Mouse (Mus musculus) liver, embryonic 14.5 days (tissue): ENCODE measurements around the gene Smc5. TPM values are rescaled to one million over a fixed set of nuclear protein-coding genes. Genes with fewer than 3 reads are reported as not detected.

Experiments
- ATAC-seq: fragments of 200-750 bp; cut with Nextera tagmentation; 2 replicates; pipeline ENCODE4 v1.8.0; 2017; ENCODE audit warnings: moderate number of reproducible peaks, mild to moderate bottlenecking, moderate library complexity; ENCODE audit not compliant: insufficient read depth
- DNase-seq, 3 experiments: peaks; one replicate each; pipeline ENCODE4 v3.0.0-alpha.2; 2012 to 2013; ENCODE audit warnings: low read depth in 3 of 3, low spot score in 3 of 3
- H3K27ac ChIP-seq: fragments of 300-500 bp; sonication (generic); 2 replicates; pipeline ENCODE4 v1.5.1; 2014; ENCODE audit warnings: moderate library complexity, mild to moderate bottlenecking, control low read depth, inconsistent platforms
- H3K27me3 ChIP-seq: fragments of 300-500 bp; sonication (generic); 2 replicates; pipeline ENCODE4 v1.6.1; 2014; ENCODE audit warnings: mild to moderate bottlenecking, low read length, moderate library complexity; ENCODE audit not compliant: control insufficient read depth, insufficient read depth
- H3K36me3 ChIP-seq: fragments of 300-500 bp; sonication (generic); replicated peaks from 2 replicates; pipeline ENCODE4 v1.6.1; 2014; ENCODE audit warnings: low read depth; ENCODE audit not compliant: control insufficient read depth, insufficient read depth
- H3K4me1 ChIP-seq, 2 experiments: fragments of 200-500 bp in 1 of 2; fragments of 300-500 bp in 1 of 2; sonication (generic) in 1 of 2; replicated peaks; 2 replicates each; pipeline ENCODE4 v1.6.1; 2012 to 2014; ENCODE audit warnings: antibody characterized with exemption in 1 of 2, inconsistent platforms in 1 of 2, low read length in 1 of 2; ENCODE audit not compliant: control insufficient read depth in 2 of 2, insufficient read depth in 2 of 2
- H3K4me2 ChIP-seq: fragments of 300-500 bp; sonication (generic); 2 replicates; pipeline ENCODE4 v1.6.1; 2014; ENCODE audit warnings: low read depth, mild to moderate bottlenecking, control low read depth, moderate library complexity
- H3K4me3 ChIP-seq, 2 experiments: fragments of 200-500 bp in 1 of 2; fragments of 300-500 bp in 1 of 2; sonication (generic) in 1 of 2; 2 replicates each; pipeline ENCODE4 v1.5.1; 2012 to 2014; ENCODE audit warnings: low read depth in 2 of 2, low read length in 2 of 2, mild to moderate bottlenecking in 2 of 2, control low read depth in 1 of 2, inconsistent platforms in 1 of 2, moderate library complexity in 1 of 2; ENCODE audit not compliant: insufficient read depth in 1 of 2
- H3K9ac ChIP-seq: fragments of 300-500 bp; sonication (generic); replicated peaks from 2 replicates; pipeline ENCODE4 v1.6.1; 2014; ENCODE audit warnings: mild to moderate bottlenecking, control low read depth, moderate library complexity
- H3K9me3 ChIP-seq: fragments of 300-500 bp; sonication (generic); 2 replicates; pipeline ENCODE4 v1.6.1; 2016; ENCODE audit warnings: low read length, mixed read lengths; ENCODE audit not compliant: control insufficient read depth
- CTCF ChIP-seq: IDR thresholded peaks from 2 replicates; pipeline ENCODE4 v1.5.1; 2016; ENCODE audit warnings: antibody characterized with exemption, low read depth, control low read depth
- EP300 ChIP-seq: IDR thresholded peaks from 2 replicates; pipeline ENCODE4 v1.6.1; 2016; ENCODE audit warnings: antibody characterized with exemption, low read depth
- WGBS: fragments of 180-500 bp; shearing (Covaris S2); extraction: QIAGEN DNeasy Blood & Tissue Kit; methylation state at CpG from one replicate; pipeline ENCODE4 v1.1.7; 2014; ENCODE audit not compliant: insufficient replicate concordance; 5-methylcytosine and 5-hydroxymethylcytosine counted together
- polyA plus RNA-seq, 2 experiments: library from polyadenylated mRNA; depleted of rRNA in 1 of 2; stranded (reverse) in 1 of 2; unstranded in 1 of 2; fragments of >200 nt; fragmentation: Nextera tagmentation in 1 of 2; extraction: Ambion mirVana in 1 of 2; gene quantifications; 2 replicates each; pipeline versions ENCODE4 v1.2.1 to v1.2.3; 2012 to 2014

The Smc5 gene
- polyA plus RNA-seq, 2 experiments, result 12.2 to 13.2 TPM

DNA sequence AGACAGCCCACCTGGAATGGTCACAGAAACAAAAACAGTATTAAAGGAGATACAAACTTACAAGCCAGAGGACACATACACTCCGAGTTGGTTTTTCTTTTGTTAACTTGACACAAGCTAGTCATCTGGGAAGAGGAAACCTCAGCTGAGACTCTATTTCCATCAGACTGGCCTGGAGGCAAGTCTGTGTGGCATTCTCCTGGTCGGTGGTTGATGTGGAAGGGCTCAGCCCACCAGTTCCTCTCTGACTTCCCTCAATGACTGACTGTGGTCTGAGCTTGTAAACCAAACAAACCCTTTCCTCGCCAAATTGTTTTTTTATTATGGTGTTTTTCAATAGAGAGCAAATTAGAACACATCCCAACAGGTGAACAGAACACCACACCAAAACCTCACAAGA is 80.6 kb downstream of the Smc5 start:
- no peak for ATAC-seq
- Histone ChIP-seq H3K4me3 (no peak overlapping the region), H3K4me2 (no peak overlapping the region), H3K36me3 (no peaks in the 10 kb centered on the region), H3K4me1 (no peaks in the 10 kb centered on the region), H3K9ac (no peak overlapping the region), H3K27me3 (no peaks in the 10 kb centered on the region), H3K9me3 (no peaks in the 10 kb centered on the region), H3K27ac (no peak overlapping the region)
- WGBS, result 32% methylated on average over 3 of the region's 3 CpGs
- no peak for TF ChIP-seq EP300
- TF ChIP-seq CTCF, result no peak
- no peak for DNase-seq

DNA sequence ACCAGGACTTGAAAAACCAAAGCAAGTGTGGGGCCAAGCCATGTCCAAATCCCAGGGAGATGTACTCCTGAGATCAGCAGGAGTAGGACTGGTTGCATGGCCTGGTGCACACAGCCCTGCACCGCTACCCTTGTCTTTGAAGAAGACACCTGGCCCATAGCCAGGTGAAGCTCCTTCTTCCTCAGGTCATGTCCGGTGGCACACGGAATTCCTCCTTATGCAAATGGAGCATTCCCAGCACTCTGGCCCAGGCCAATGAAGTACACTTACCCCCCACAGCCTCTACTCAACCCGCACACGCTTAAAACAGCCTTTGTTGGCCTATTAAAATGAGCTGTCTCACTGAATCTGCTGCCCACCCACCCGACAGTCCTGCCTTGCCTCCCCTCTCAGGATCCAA is 82.2 kb downstream of the Smc5 start:
- Histone ChIP-seq H3K27ac (no peak overlapping the region), H3K36me3 (no peaks in the 10 kb centered on the region), H3K9ac (no peak overlapping the region), H3K4me1 (no peaks in the 10 kb centered on the region), H3K9me3 (no peaks in the 10 kb centered on the region), H3K4me2 (no peak overlapping the region), H3K27me3 (no peaks in the 10 kb centered on the region), H3K4me3 (no peak overlapping the region)
- DNase-seq (no peak), ATAC-seq (no peak)
- 80% methylated on average over 6 of the region's 6 CpGs for WGBS
- TF ChIP-seq CTCF (no peak), EP300 (no peak)

DNA sequence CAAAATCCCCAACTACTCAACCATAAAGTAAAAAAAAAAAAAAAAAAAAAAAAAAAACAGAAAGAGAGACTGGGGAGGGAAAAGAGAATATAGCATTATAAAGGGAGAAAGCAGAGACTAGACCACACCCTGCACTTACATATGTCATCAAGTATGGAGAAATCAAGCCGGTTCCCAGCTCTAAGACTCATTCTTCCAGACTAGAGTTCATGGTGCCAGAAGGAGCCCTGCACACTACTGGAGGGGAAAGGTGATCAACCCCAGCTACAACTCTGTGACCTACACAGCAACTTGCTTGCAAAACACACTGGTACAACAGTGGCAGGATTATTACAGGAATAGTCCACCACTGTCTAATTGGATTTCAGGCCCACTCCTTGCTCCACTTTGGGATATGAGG is 84.0 kb downstream of the Smc5 start:
- TF ChIP-seq CTCF (no peak), EP300 (no peak)
- H3K27me3 ChIP-seq, result no peaks in the 10 kb centered on the region
- no peak overlapping the region for H3K4me3 ChIP-seq
- H3K27ac ChIP-seq, result no peak overlapping the region
- H3K4me2 ChIP-seq, result no peak overlapping the region
- 73% methylated on average over 1 of the region's 1 CpGs for WGBS
- no peak for ATAC-seq
- DNase-seq, result no peak
- no peaks in the 10 kb centered on the region for H3K9me3 ChIP-seq
- H3K9ac ChIP-seq, result no peak overlapping the region
- H3K4me1 ChIP-seq, result no peaks in the 10 kb centered on the region
- no peaks in the 10 kb centered on the region for H3K36me3 ChIP-seq

DNA sequence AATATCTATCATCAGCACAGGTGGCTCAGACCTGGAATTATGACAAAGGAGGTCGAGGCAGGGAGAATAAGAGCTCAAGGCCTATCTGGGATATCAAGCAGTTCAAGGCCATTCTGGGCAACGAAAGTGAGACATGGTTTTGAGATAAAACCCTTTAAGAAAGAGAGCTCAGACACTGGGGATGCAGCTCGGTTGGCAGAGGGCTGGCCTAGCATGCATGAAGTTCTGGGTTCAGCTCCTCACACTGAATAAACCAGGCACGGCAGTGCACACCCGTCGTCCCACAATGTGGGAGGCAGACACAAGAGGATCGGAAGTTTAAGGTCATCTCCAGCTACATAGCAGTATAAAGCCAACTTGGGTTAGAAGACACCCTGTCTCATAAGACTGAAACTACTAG is 84.7 kb downstream of the Smc5 start:
- Histone ChIP-seq H3K4me2 (no peak overlapping the region), H3K9me3 (no peaks in the 10 kb centered on the region), H3K27me3 (no peaks in the 10 kb centered on the region), H3K36me3 (no peaks in the 10 kb centered on the region), H3K9ac (no peak overlapping the region), H3K4me3 (no peak overlapping the region), H3K4me1 (peaks cover 0 to 3% of the 10 kb centered on the region in 2 experiments; a peak in 2 of 4 replicates), H3K27ac (no peak overlapping the region)
- ATAC-seq (no peak), DNase-seq (no peak)
- no peak for TF ChIP-seq CTCF
- TF ChIP-seq EP300, result no peak
- WGBS, result 70% methylated on average over 7 of the region's 7 CpGs

DNA sequence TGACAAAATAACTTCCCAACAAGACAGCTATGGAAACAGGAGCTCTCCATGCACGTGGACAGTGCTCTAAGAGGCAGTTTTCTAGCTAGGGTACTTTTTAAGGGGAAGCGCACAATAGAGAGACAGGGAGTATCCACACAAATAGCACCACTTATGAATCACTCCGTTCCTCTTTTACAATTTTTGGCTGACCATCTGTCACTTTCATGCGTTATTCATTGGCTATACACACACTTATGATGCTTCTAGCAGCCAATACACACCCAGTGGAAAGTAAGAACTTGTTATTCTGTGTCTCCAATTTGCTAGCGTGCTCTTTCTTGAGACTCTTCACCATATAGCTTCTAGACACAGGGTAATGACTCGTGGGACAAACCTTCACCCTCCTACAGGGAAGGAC is 86.0 kb downstream of the Smc5 start:
- Histone ChIP-seq H3K27ac (no peak overlapping the region), H3K36me3 (no peaks in the 10 kb centered on the region), H3K4me2 (no peak overlapping the region), H3K4me1 (peaks cover 0 to 3% of the 10 kb centered on the region in 2 experiments; a peak in 2 of 4 replicates), H3K27me3 (no peaks in the 10 kb centered on the region), H3K9ac (no peak overlapping the region), H3K9me3 (no peaks in the 10 kb centered on the region), H3K4me3 (no peak overlapping the region)
- TF ChIP-seq EP300 (no peak), CTCF (no peak)
- ATAC-seq, result no peak
- no peak for DNase-seq
- 73% methylated on average over 6 of the region's 6 CpGs for WGBS

DNA sequence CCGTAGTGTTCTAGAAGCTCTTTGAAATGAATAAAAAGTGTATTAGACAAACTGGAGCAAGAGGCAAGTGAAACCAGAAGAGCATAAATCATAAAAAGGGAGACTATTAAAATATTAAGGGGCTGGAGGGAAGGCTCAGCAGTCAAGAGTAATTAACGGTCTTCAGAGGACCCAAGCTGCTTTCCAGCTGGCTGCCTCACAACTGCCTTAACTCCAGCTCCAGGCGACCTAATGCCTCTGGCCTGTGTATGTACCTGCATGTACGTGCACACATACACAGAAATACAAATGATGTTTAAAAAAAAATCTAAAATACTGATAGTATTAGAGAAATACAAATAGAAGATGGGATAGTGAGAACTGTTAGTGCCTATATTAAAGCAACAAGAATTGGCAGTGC is 89.6 kb downstream of the Smc5 start:
- no peak overlapping the region for H3K4me2 ChIP-seq
- H3K4me3 ChIP-seq, result no peak overlapping the region
- no peak overlapping the region for H3K27ac ChIP-seq
- no peak for DNase-seq
- no peak for TF ChIP-seq EP300
- WGBS, result 80% methylated on average over 4 of the region's 4 CpGs
- H3K9ac ChIP-seq, result no peak overlapping the region
- no peaks in the 10 kb centered on the region for H3K9me3 ChIP-seq
- peaks cover 0 to 3% of the 10 kb centered on the region in 2 experiments; a peak in 2 of 4 replicates for H3K4me1 ChIP-seq
- no peaks in the 10 kb centered on the region for H3K27me3 ChIP-seq
- no peaks in the 10 kb centered on the region for H3K36me3 ChIP-seq
- no peak for ATAC-seq
